In genomic region chr5:100874721-100875120, GRCm38 (mm10) we compare ENCODE assay signal across 10 mouse cellular contexts.
"Had no signal": no experiment of that assay in that cellular context is flagged by ENCODE, and none has a peak within 500 bp of the region (broad histone marks: within the 10 kb centered on the region; RNA-seq: fewer than 3 reads in every experiment).

No protein-coding gene starts in this region.

- H3K9ac ChIP-seq: limb, embryonic 13.5 days; liver, embryonic 14.5 days; neural tube, embryonic 12.5 days had no signal

- H3K4me3 ChIP-seq: limb, embryonic 13.5 days; neural tube, embryonic 12.5 days had no signal

- H3K27me3 ChIP-seq: limb, embryonic 13.5 days; neural tube, embryonic 12.5 days had no signal

- H3K27ac ChIP-seq: limb, embryonic 13.5 days; liver, embryonic 14.5 days; neural tube, embryonic 12.5 days had no signal

- H3K36me3 ChIP-seq: limb, embryonic 13.5 days; neural tube, embryonic 12.5 days had no signal

- H3K4me2 ChIP-seq: limb, embryonic 13.5 days; neural tube, embryonic 12.5 days had no signal

- DNase-seq: kidney, adult 11 months; left cerebral cortex, postnatal 4 days; lung, adult 18-20 months; lung, postnatal 36 days; midbrain, embryonic 14.5 days; right cerebral cortex, postnatal 14 days; thymus, postnatal 4 days had no signal

- H3K9me3 ChIP-seq: limb, embryonic 13.5 days had no signal

- H3K4me1 ChIP-seq: limb, embryonic 13.5 days; neural tube, embryonic 12.5 days had no signal
